Mouse (Mus musculus): ENCODE measurements at regions not wholly inside any gene's neighbourhood (a gene's known extent, or its start where the extent isn't known, plus 50 kb on each side); places are given as distances from the start of the nearest gene placed in this dataset.

DNA sequence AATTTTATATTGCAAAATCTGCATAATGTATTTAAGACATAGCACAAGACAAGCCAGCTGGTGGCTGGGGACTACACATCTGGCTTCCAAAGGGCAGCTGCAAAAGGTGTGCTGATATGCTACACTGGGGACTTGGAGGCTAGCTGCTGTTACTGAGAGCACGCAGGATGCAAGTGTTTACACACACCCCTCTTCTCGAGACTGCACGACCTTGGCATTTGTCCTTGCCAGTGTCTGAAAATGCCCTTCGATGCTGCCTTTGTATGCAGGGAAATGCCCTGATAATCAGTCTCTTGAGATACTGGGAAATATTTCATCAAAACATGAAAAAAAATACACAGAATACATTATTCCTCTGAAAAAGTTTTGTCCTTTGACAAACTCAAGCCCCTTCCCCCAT lies 86.3 kb downstream of the Elovl4 start:
- no peak for TF ChIP-seq CTCF (conservative IDR thresholded peaks at IDR 0.05; ENCODE audit: insufficient read depth, insufficient read length, low read depth, low read length)
- TF ChIP-seq POLR2A (IDR thresholded peaks at IDR 0.05; ENCODE audit: low read depth, low read length): no peak
